Mouse (Mus musculus): ENCODE results near the gene Sipa1l1.

The Sipa1l1 gene

DNA sequence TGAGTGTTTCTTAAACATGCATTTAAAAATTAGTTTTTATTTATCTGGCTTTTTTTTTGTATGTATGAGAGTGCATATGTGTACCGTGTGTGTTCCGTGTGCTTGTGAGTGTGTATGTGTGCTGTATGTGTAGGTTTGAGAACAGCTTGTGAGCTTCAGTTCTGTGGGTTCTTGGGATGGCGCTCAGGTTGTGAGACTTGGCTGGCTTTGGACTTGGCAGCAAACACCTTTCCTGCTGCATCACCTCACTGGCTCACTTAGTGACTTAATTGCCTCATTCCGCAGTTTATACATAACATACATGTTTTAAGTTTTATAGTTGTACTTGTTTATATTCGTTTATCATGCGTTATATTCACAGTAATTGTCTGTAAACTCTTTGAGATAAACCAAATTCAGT lies 35.0 kb downstream of the Sipa1l1 start:
- in situ Hi-C loops (cut with MboI; ENCODE audit: unreplicated experiment in 2 of 2), result no loop called here

- in situ Hi-C loops (cut with MboI; ENCODE audit: unreplicated experiment in 2 of 2), result no loop called here
Observed at GRCm38 (mm10) chr12:82206857-82207647, 37.9 kb downstream of the Sipa1l1 start.

- in situ Hi-C loops (cut with MboI; ENCODE audit: unreplicated experiment in 2 of 2), result no loop called here
Observed at GRCm38 (mm10) chr12:82208046-82208445, 38.9 kb downstream of the Sipa1l1 start.

GRCm38 (mm10) chr12:82208611-82209010 lies 39.5 kb downstream of the Sipa1l1 start:
- in situ Hi-C loops (cut with MboI; ENCODE audit: unreplicated experiment in 2 of 2), result no loop called here

- in situ Hi-C loops (cut with MboI; ENCODE audit: unreplicated experiment in 2 of 2), result no loop called here
Observed at GRCm38 (mm10) chr12:82209753-82210152, 40.6 kb downstream of the Sipa1l1 start.

GRCm38 (mm10) chr12:82213056-82213455 lies 43.9 kb downstream of the Sipa1l1 start:
- in situ Hi-C loops (cut with MboI; ENCODE audit: unreplicated experiment in 2 of 2), result no loop called here

DNA sequence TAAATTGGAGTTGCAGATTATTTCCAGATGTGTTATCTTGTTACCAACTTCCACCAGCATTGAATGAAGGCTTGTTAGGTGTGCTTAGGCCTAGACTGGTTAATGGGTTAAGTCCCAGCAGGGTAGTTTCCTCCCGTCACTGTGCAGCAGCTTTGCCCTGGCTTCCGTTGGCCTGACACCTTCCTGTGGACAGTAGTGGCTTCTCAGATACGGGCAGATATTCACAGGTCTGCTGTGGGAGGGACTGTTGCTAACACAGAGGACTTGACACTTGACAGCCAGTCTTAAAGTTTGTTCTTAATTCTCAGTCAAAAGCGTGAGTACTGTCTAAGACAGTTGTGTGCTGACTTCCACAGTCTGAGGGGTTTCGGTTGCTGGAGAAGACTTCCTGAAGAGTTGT lies 45.8 kb downstream of the Sipa1l1 start:
- in situ Hi-C loops (cut with MboI; ENCODE audit: unreplicated experiment in 2 of 2), result loop anchor here in 1 of 2 experiments (5.0 kb wide), 1 partner anchor 33 kb away; no protein-coding TSS in a partner anchor

- in situ Hi-C loops (cut with MboI; ENCODE audit: unreplicated experiment in 2 of 2), result loop anchor here in 1 of 2 experiments (5.0 kb wide), 1 partner anchor 35 kb away; no protein-coding TSS in a partner anchor
Observed at GRCm38 (mm10) chr12:82216801-82217553, 47.9 kb downstream of the Sipa1l1 start.

DNA sequence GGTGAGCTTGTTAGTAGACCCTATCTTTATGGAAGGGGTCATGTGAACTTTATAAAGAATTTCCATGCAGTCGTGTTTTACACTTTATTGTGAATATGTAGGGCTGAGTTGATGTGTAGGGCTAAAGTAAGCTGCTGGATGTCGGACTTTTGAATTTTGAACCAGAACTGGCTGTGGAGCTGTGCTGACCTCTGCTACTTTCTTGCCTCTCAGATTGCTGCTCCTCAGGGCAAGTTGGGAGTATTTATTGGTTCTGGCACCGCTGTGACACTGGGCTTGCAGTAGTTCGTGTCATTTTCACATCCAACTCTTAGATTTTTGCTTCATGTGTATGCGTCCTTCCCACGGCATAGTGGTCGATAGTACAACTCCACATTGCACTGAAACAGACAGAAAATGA lies 49.1 kb downstream of the Sipa1l1 start:
- in situ Hi-C loops (cut with MboI; ENCODE audit: unreplicated experiment in 2 of 2), result loop anchor here in 1 of 2 experiments (5.0 kb wide), 1 partner anchor 36 kb away; no protein-coding TSS in a partner anchor

DNA sequence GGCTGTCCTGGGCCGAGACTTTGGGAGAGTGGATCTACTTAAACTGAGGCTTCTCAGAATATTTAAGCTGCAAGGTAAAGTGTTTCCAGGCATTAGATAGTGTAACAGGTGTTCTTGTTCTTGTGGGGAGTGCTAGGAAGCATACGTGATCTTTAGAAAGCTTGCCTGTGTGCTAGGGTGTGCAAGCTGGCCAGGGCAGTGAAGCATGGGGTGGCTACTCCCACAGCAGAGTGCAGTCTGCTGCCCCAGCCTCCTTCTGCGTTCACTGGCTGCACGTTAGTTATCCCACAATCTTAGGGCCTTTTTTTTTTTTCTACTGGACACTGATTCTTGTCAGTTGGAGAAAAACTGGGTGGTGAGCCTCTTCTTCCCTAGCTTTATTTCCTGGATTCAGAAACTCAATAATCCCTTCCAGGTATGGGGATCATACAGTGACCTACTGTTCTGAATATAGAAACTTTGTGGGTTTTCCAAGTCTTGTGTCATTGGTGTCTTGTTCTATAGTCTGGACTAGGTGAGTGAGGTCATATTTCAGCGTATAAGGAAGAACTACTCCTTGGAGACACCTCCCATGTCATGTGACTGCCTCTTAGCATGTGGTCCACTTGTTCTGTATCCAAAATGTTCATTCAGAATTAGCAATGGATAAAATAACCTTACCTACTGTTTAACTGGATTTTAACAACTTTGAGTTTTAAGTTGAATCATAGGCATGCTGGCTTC lies 51.4 kb downstream of the Sipa1l1 start:
- in situ Hi-C loops (cut with MboI; ENCODE audit: unreplicated experiment in 2 of 2), result loop anchor here in 1 of 2 experiments (10.0 kb wide), 1 partner anchor 46 kb away; no protein-coding TSS in a partner anchor

GRCm38 (mm10) chr12:82223126-82223815 lies 54.2 kb downstream of the Sipa1l1 start:
- in situ Hi-C loops (cut with MboI; ENCODE audit: unreplicated experiment in 2 of 2), result loop anchor here in 1 of 2 experiments (10.0 kb wide), 1 partner anchor 48 kb away; no protein-coding TSS in a partner anchor

DNA sequence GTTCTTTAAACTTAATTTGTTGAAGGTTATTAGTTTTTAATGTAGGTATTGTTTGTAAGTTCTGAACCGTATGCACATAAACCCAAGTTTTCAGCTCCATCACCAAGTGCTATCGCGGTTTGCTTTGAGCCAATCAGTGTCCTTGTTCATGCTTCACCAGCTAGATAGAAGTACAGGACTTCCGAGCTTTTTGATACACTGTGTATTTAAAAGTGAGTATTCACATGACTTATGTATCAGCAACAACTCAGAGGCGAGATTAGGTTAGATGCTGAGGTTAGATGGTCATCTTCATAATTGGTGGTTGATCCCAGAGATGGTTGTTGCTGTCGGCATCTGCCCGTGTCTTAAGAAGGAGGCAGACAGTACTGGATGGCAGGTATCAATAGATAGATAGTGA lies 55.7 kb downstream of the Sipa1l1 start:
- in situ Hi-C loops (cut with MboI; ENCODE audit: unreplicated experiment in 2 of 2), result loop anchor here in 1 of 2 experiments (10.0 kb wide), 1 partner anchor 50 kb away; no protein-coding TSS in a partner anchor

GRCm38 (mm10) chr12:82225278-82225677 lies 56.2 kb downstream of the Sipa1l1 start:
- in situ Hi-C loops (cut with MboI; ENCODE audit: unreplicated experiment in 2 of 2), result loop anchor here in 1 of 2 experiments (10.0 kb wide), 1 partner anchor 50 kb away; no protein-coding TSS in a partner anchor

- in situ Hi-C loops (cut with MboI; ENCODE audit: unreplicated experiment in 2 of 2), result loop anchor here in 1 of 2 experiments (10.0 kb wide), 1 partner anchor 51 kb away; no protein-coding TSS in a partner anchor
Observed at GRCm38 (mm10) chr12:82225751-82226228, 56.7 kb downstream of the Sipa1l1 start.

- in situ Hi-C loops (cut with MboI; ENCODE audit: unreplicated experiment in 2 of 2), result loop anchor here in 1 of 2 experiments (10.0 kb wide), 1 partner anchor 52 kb away; no protein-coding TSS in a partner anchor
Observed at GRCm38 (mm10) chr12:82226311-82227066, 57.4 kb downstream of the Sipa1l1 start.

- in situ Hi-C loops (cut with MboI; ENCODE audit: unreplicated experiment in 2 of 2), result no loop called here
Observed at GRCm38 (mm10) chr12:82230127-82230526, 61.0 kb downstream of the Sipa1l1 start.

- in situ Hi-C loops (cut with MboI; ENCODE audit: unreplicated experiment in 2 of 2), result no loop called here
Observed at GRCm38 (mm10) chr12:82231191-82231590, 62.1 kb downstream of the Sipa1l1 start.

GRCm38 (mm10) chr12:82233177-82233576 lies 64.1 kb downstream of the Sipa1l1 start:
- in situ Hi-C loops (cut with MboI; ENCODE audit: unreplicated experiment in 2 of 2), result no loop called here

Measured in v-Abl transformed pro-B cells (cell line).